ENCODE assay signal across 21 mouse cellular contexts in genomic region chr10:81474461-81474860, GRCm38 (mm10). TPM values are rescaled to one million over a fixed set of nuclear protein-coding genes. Genes with fewer than 3 reads are reported as not detected.
DNase-seq lines count a peak whose midpoint lies in the region; ATAC-seq lines count a peak whose summit lies in the region.
"Had no signal": no experiment of that assay in that cellular context is flagged by ENCODE, and none has a peak within 500 bp of the region (broad histone marks: within the 10 kb centered on the region; RNA-seq: fewer than 3 reads in every experiment).

No protein-coding gene starts in this region.

- no peak for DNase-seq in forebrain, embryonic 10.5 days (ENCODE audit: extremely low spot score, low spot score)
- DNase-seq in midbrain, embryonic 11.5 days (ENCODE audit: low spot score, missing footprints): no peak
- no peak for DNase-seq in cerebellum, postnatal 14 days
- no peak for DNase-seq in spleen, adult 18-20 months
- DNase-seq in hindbrain, embryonic 11.5 days (ENCODE audit: low spot score): no peak
- DNase-seq: adrenal gland, postnatal 25 days; cerebellum, adult 11 months; cerebellum, postnatal 25 days; heart, postnatal 14 days; layer of hippocampus, postnatal 36 days; right cerebral cortex, postnatal 25 days had no signal

- peak overlapping the region; percentile 6; the same call in 1 of the 2 replicates for H3K4me2 ChIP-seq in forebrain, embryonic 12.5 days
- no peak overlapping the region for H3K4me2 ChIP-seq in midbrain, embryonic 13.5 days (replicated peaks)
- H3K4me2 ChIP-seq in midbrain, embryonic 11.5 days: no peak overlapping the region
- no peak overlapping the region for H3K4me2 ChIP-seq in hindbrain, embryonic 11.5 days (replicated peaks; ENCODE audit: low read depth, low read length)
- H3K4me2 ChIP-seq: embryonic facial prominence, embryonic 15.5 days; heart, embryonic 12.5 days; intestine, embryonic 15.5 days; limb, embryonic 15.5 days; liver, embryonic 15.5 days; stomach, embryonic 15.5 days had no signal

- H3K4me3 ChIP-seq in forebrain, embryonic 12.5 days (replicated peaks): no peak overlapping the region
- no peak overlapping the region for H3K4me3 ChIP-seq in forebrain, embryonic 10.5 days
- H3K4me3 ChIP-seq in midbrain, embryonic 13.5 days (replicated peaks): no peak overlapping the region
- H3K4me3 ChIP-seq in midbrain, embryonic 11.5 days (ENCODE audit: low read depth, low read length): no peak overlapping the region
- H3K4me3 ChIP-seq in hindbrain, embryonic 11.5 days (ENCODE audit: low read depth, low read length): no peak overlapping the region
- H3K4me3 ChIP-seq: embryonic facial prominence, embryonic 15.5 days; heart, embryonic 12.5 days; intestine, embryonic 15.5 days; limb, embryonic 15.5 days; liver, embryonic 15.5 days; stomach, embryonic 15.5 days had no signal

- H3K27ac ChIP-seq in forebrain, embryonic 12.5 days: 0 out of 2 replicates have a peak overlapping the region, but pooled peaks have one; percentile 90
- H3K27ac ChIP-seq in forebrain, embryonic 10.5 days: no peak overlapping the region
- peak overlapping the region; percentile 96 for H3K27ac ChIP-seq in midbrain, embryonic 13.5 days
- no peak overlapping the region for H3K27ac ChIP-seq in midbrain, embryonic 11.5 days (ENCODE audit: low read depth, low read length)
- no peak overlapping the region for H3K27ac ChIP-seq in hindbrain, embryonic 11.5 days (ENCODE audit: low read depth, low read length)
- H3K27ac ChIP-seq: embryonic facial prominence, embryonic 15.5 days; intestine, embryonic 15.5 days; limb, embryonic 15.5 days; liver, embryonic 15.5 days; stomach, embryonic 15.5 days had no signal

- no peak overlapping the region for H3K9ac ChIP-seq in forebrain, embryonic 12.5 days
- H3K9ac ChIP-seq in midbrain, embryonic 13.5 days (replicated peaks): no peak overlapping the region
- H3K9ac ChIP-seq in midbrain, embryonic 11.5 days (ENCODE audit: low read length): no peak overlapping the region
- H3K9ac ChIP-seq in hindbrain, embryonic 11.5 days (ENCODE audit: low read depth, low read length): no peak overlapping the region
- H3K9ac ChIP-seq: embryonic facial prominence, embryonic 15.5 days; heart, embryonic 12.5 days; hindbrain, embryonic 14.5 days; intestine, embryonic 15.5 days; limb, embryonic 15.5 days; liver, embryonic 15.5 days; stomach, embryonic 15.5 days had no signal

- H3K4me1 ChIP-seq in forebrain, embryonic 12.5 days: peaks cover 54% of the 10 kb centered on the region
- H3K4me1 ChIP-seq in forebrain, embryonic 10.5 days: peaks cover 44% of the 10 kb centered on the region
- peaks cover 65% of the 10 kb centered on the region for H3K4me1 ChIP-seq in midbrain, embryonic 13.5 days (replicated peaks)
- peaks cover 26% of the 10 kb centered on the region for H3K4me1 ChIP-seq in midbrain, embryonic 11.5 days (ENCODE audit: control insufficient read depth, insufficient read depth, low read length)
- peaks cover 3% of the 10 kb centered on the region; the same call in 1 of the 2 replicates for H3K4me1 ChIP-seq in hindbrain, embryonic 11.5 days (replicated peaks; ENCODE audit: control insufficient read depth, insufficient read depth, low read length)
- H3K4me1 ChIP-seq: heart, embryonic 12.5 days; intestine, embryonic 15.5 days had no signal

- peaks cover 46% of the 10 kb centered on the region for H3K27me3 ChIP-seq in forebrain, embryonic 12.5 days
- H3K27me3 ChIP-seq in forebrain, embryonic 10.5 days (ENCODE audit: poor library complexity, severe bottlenecking): peaks cover 95% of the 10 kb centered on the region
- peaks cover 27% of the 10 kb centered on the region for H3K27me3 ChIP-seq in midbrain, embryonic 13.5 days
- H3K27me3 ChIP-seq in midbrain, embryonic 11.5 days (ENCODE audit: control insufficient read depth, insufficient read depth, low read length): peaks cover 23% of the 10 kb centered on the region
- peaks cover 25% of the 10 kb centered on the region for H3K27me3 ChIP-seq in hindbrain, embryonic 11.5 days (ENCODE audit: control insufficient read depth, insufficient read depth, low read length)

- 88% methylated on average over 10 of the region's 10 CpGs for WGBS in forebrain, embryonic 12.5 days
- 89% methylated on average over 10 of the region's 10 CpGs for WGBS in forebrain, embryonic 10.5 days
- 87% methylated on average over 10 of the region's 10 CpGs for WGBS in midbrain, embryonic 13.5 days
- 83% methylated on average over 10 of the region's 10 CpGs for WGBS in midbrain, embryonic 11.5 days
- 85% methylated on average over 10 of the region's 10 CpGs for WGBS in hindbrain, embryonic 11.5 days

- no peaks in the 10 kb centered on the region for H3K9me3 ChIP-seq in forebrain, embryonic 12.5 days
- no peaks in the 10 kb centered on the region for H3K9me3 ChIP-seq in forebrain, embryonic 10.5 days
- no peaks in the 10 kb centered on the region for H3K9me3 ChIP-seq in midbrain, embryonic 13.5 days
- H3K9me3 ChIP-seq in midbrain, embryonic 11.5 days (ENCODE audit: control insufficient read depth, low read length): no peaks in the 10 kb centered on the region
- H3K9me3 ChIP-seq in hindbrain, embryonic 11.5 days (ENCODE audit: control insufficient read depth, low read length): no peaks in the 10 kb centered on the region
- H3K9me3 ChIP-seq: embryonic facial prominence, embryonic 15.5 days; heart, embryonic 12.5 days; intestine, embryonic 15.5 days; limb, embryonic 15.5 days; liver, embryonic 15.5 days; stomach, embryonic 15.5 days had no signal

- ATAC-seq in forebrain, embryonic 12.5 days (ENCODE audit: low FRiP score): no peak
- no peak for ATAC-seq in midbrain, embryonic 13.5 days
- no peak for ATAC-seq in midbrain, embryonic 11.5 days (ENCODE audit: low FRiP score)
- ATAC-seq in granulocyte monocyte progenitor cell, adult 5-6 weeks (replicated peaks; ENCODE audit: poor library complexity, severe bottlenecking): peak; percentile 31; the same call in 1 of the 2 replicates
- no peak for ATAC-seq in hindbrain, embryonic 11.5 days (ENCODE audit: low FRiP score)
- ATAC-seq: intestine, embryonic 15.5 days had no signal

- H3K36me3 ChIP-seq in forebrain, embryonic 12.5 days (replicated peaks): 0 out of 2 replicates have a peak, but pooled peaks cover 3% of the 10 kb centered on the region
- H3K36me3 ChIP-seq in forebrain, embryonic 10.5 days (replicated peaks): no peaks in the 10 kb centered on the region
- H3K36me3 ChIP-seq in midbrain, embryonic 13.5 days: peaks cover 17% of the 10 kb centered on the region
- no peaks in the 10 kb centered on the region for H3K36me3 ChIP-seq in midbrain, embryonic 11.5 days (ENCODE audit: control insufficient read depth, insufficient read depth, low read length)
- no peaks in the 10 kb centered on the region for H3K36me3 ChIP-seq in hindbrain, embryonic 11.5 days (ENCODE audit: control insufficient read depth, insufficient read depth, low read length)
- H3K36me3 ChIP-seq: embryonic facial prominence, embryonic 15.5 days; heart, embryonic 12.5 days; intestine, embryonic 15.5 days; limb, embryonic 15.5 days; liver, embryonic 15.5 days; stomach, embryonic 15.5 days had no signal

RNA-seq across cellular contexts. Expression of gene Celf5, which starts 8.0 kb away (rescaled TPM):
- 37.1 and 42.4 TPM in 2 replicates for polyA plus RNA-seq in forebrain, embryonic 12.5 days (2016; fragmentation: Nextera tagmentation; extraction: Ambion mirVana)
- polyA plus RNA-seq in forebrain, embryonic 10.5 days (2016; fragmentation: Nextera tagmentation; extraction: Ambion mirVana): 3.1 and 5.6 TPM in 2 replicates
- 75.5 and 79.4 TPM in 2 replicates for polyA plus RNA-seq in midbrain, embryonic 13.5 days (2015; fragmentation: Nextera tagmentation; extraction: Ambion mirVana)
- 10.0 and 13.1 TPM in 2 replicates for polyA plus RNA-seq in midbrain, embryonic 11.5 days (2014; fragmentation: Nextera tagmentation; extraction: Ambion mirVana)
- not detected in 2 replicates for total RNA-seq in granulocyte monocyte progenitor cell, adult 5-6 weeks (2014; fragmentation: Nextera tagmentation)
- not detected in 2 replicates for total RNA-seq in granulocyte monocyte progenitor cell, adult 5-6 weeks (2017)
- 12.7 and 13.7 TPM in 2 replicates for polyA plus RNA-seq in hindbrain, embryonic 11.5 days (2014; fragmentation: Nextera tagmentation; extraction: Ambion mirVana)
- polyA plus RNA-seq: liver, embryonic 15.5 days had no signal

RNA-seq across cellular contexts. Expression of gene Nfic, which starts 19.0 kb away (rescaled TPM):
- polyA plus RNA-seq in forebrain, embryonic 12.5 days (2016; fragmentation: Nextera tagmentation; extraction: Ambion mirVana): 15.3 and 16.3 TPM in 2 replicates
- 7.3 and 8.6 TPM in 2 replicates for polyA plus RNA-seq in forebrain, embryonic 10.5 days (2016; fragmentation: Nextera tagmentation; extraction: Ambion mirVana)
- polyA plus RNA-seq in midbrain, embryonic 13.5 days (2015; fragmentation: Nextera tagmentation; extraction: Ambion mirVana): 13.1 and 15.2 TPM in 2 replicates
- 6.6 and 6.9 TPM in 2 replicates for polyA plus RNA-seq in midbrain, embryonic 11.5 days (2014; fragmentation: Nextera tagmentation; extraction: Ambion mirVana)
- 39.6 and 41.7 TPM in 2 replicates for total RNA-seq in granulocyte monocyte progenitor cell, adult 5-6 weeks (2014; fragmentation: Nextera tagmentation)
- total RNA-seq in granulocyte monocyte progenitor cell, adult 5-6 weeks (2017): 5.3 and 10.5 TPM in 2 replicates
- polyA plus RNA-seq in hindbrain, embryonic 11.5 days (2014; fragmentation: Nextera tagmentation; extraction: Ambion mirVana): 10.9 and 11.9 TPM in 2 replicates

RNA-seq across cellular contexts. Expression of gene Ncln, which starts 21.7 kb away (rescaled TPM):
- polyA plus RNA-seq in forebrain, embryonic 12.5 days (2016; fragmentation: Nextera tagmentation; extraction: Ambion mirVana): 65.8 and 66.6 TPM in 2 replicates
- polyA plus RNA-seq in forebrain, embryonic 10.5 days (2016; fragmentation: Nextera tagmentation; extraction: Ambion mirVana): 88.2 and 90.4 TPM in 2 replicates
- 57.1 and 58.2 TPM in 2 replicates for polyA plus RNA-seq in midbrain, embryonic 13.5 days (2015; fragmentation: Nextera tagmentation; extraction: Ambion mirVana)
- polyA plus RNA-seq in midbrain, embryonic 11.5 days (2014; fragmentation: Nextera tagmentation; extraction: Ambion mirVana): 40.4 and 44.5 TPM in 2 replicates
- total RNA-seq in granulocyte monocyte progenitor cell, adult 5-6 weeks (2014; fragmentation: Nextera tagmentation): 124 and 140 TPM in 2 replicates
- 83.1 and 128 TPM in 2 replicates for total RNA-seq in granulocyte monocyte progenitor cell, adult 5-6 weeks (2017)
- 43.5 and 46.9 TPM in 2 replicates for polyA plus RNA-seq in hindbrain, embryonic 11.5 days (2014; fragmentation: Nextera tagmentation; extraction: Ambion mirVana)

RNA-seq across cellular contexts. Expression of gene S1pr4, which starts 25.5 kb away (rescaled TPM):
- 0.21 and 0.49 TPM in 2 replicates for polyA plus RNA-seq in forebrain, embryonic 12.5 days (2016; fragmentation: Nextera tagmentation; extraction: Ambion mirVana)
- 0.32 and 0.33 TPM in 2 replicates for polyA plus RNA-seq in forebrain, embryonic 10.5 days (2016; fragmentation: Nextera tagmentation; extraction: Ambion mirVana)
- polyA plus RNA-seq in midbrain, embryonic 13.5 days (2015; fragmentation: Nextera tagmentation; extraction: Ambion mirVana): 0.64 and 0.77 TPM in 2 replicates
- 0.37 and 0.43 TPM in 2 replicates for polyA plus RNA-seq in midbrain, embryonic 11.5 days (2014; fragmentation: Nextera tagmentation; extraction: Ambion mirVana)
- 7.8 and 10.5 TPM in 2 replicates for total RNA-seq in granulocyte monocyte progenitor cell, adult 5-6 weeks (2014; fragmentation: Nextera tagmentation)
- 7.0 and 9.2 TPM in 2 replicates for total RNA-seq in granulocyte monocyte progenitor cell, adult 5-6 weeks (2017)
- polyA plus RNA-seq in hindbrain, embryonic 11.5 days (2014; fragmentation: Nextera tagmentation; extraction: Ambion mirVana): 0.15 and 0.24 TPM in 2 replicates

RNA-seq across cellular contexts. Expression of gene Gna15, which starts 49.6 kb away (rescaled TPM):
- 0.49 and 0.92 TPM in 2 replicates for polyA plus RNA-seq in forebrain, embryonic 12.5 days (2016; fragmentation: Nextera tagmentation; extraction: Ambion mirVana)
- polyA plus RNA-seq in forebrain, embryonic 10.5 days (2016; fragmentation: Nextera tagmentation; extraction: Ambion mirVana): 0.84 and 1.1 TPM in 2 replicates
- 0.94 and 1.0 TPM in 2 replicates for polyA plus RNA-seq in midbrain, embryonic 13.5 days (2015; fragmentation: Nextera tagmentation; extraction: Ambion mirVana)
- polyA plus RNA-seq in midbrain, embryonic 11.5 days (2014; fragmentation: Nextera tagmentation; extraction: Ambion mirVana): 1.1 and 1.4 TPM in 2 replicates
- 30.0 and 31.7 TPM in 2 replicates for total RNA-seq in granulocyte monocyte progenitor cell, adult 5-6 weeks (2014; fragmentation: Nextera tagmentation)
- 23.8 and 34.6 TPM in 2 replicates for total RNA-seq in granulocyte monocyte progenitor cell, adult 5-6 weeks (2017)
- 0.56 and 0.66 TPM in 2 replicates for polyA plus RNA-seq in hindbrain, embryonic 11.5 days (2014; fragmentation: Nextera tagmentation; extraction: Ambion mirVana)

Comparison
In these comparisons a context has a peak if more than half of its experiments do, and no peak if none do; other contexts are left out.
1. H3K27ac ChIP-seq: peak in forebrain, embryonic 12.5 days (single experiment) and midbrain, embryonic 13.5 days (single experiment); none in forebrain, embryonic 10.5 days (single experiment), midbrain, embryonic 11.5 days (single experiment) and hindbrain, embryonic 11.5 days (single experiment).